Mouse (Mus musculus) heart, adult 8-10 months (tissue): ENCODE measurements around the gene Pfn1. TPM values are rescaled to one million over a fixed set of nuclear protein-coding genes. Genes with fewer than 3 reads are reported as not detected.

Source experiments
- total RNA-seq, 4 experiments: library from RNA; stranded (reverse); gene quantifications; 2 replicates each; pipeline ENCODE4 v1.2.4; 2022

Pfn1 gene
- total RNA-seq, 4 experiments from 2014 or later = 243 to 295 (median 274) TPM

Other genes with a start within 250 kb of the Pfn1 start
- 10 to 100 TPM; 19.1 to 23.0 (median 20.6) TPM for gene Pelp1, start 244.6 kb downstream of the Pfn1 start, total RNA-seq
- gene Arrb2, start 222.0 kb downstream of the Pfn1 start, total RNA-seq = 10 to 100 TPM in 2 of 4 experiments, 1 to 10 TPM in 2; 9.0 to 10.9 (median 9.9) TPM
- 10 to 100 TPM in 1 of 4 experiments, 1 to 10 TPM in 3; 5.9 to 10.6 (median 6.9) TPM for gene Med11, start 202.7 kb downstream of the Pfn1 start, total RNA-seq
- 1 to 10 TPM; 1.1 to 2.7 (median 1.9) TPM for gene Zmynd15, start 195.2 kb downstream of the Pfn1 start, total RNA-seq
- gene Cxcl16, start 194.7 kb downstream of the Pfn1 start, total RNA-seq = 10 to 100 TPM in 1 of 4 experiments, 1 to 10 TPM in 3; 8.4 to 10.3 (median 9.6) TPM
- gene Tm4sf5, start 149.4 kb downstream of the Pfn1 start, total RNA-seq = 1 to 10 TPM in 3 of 4 experiments, under 1 TPM in 1; 0.49 to 2.2 (median 1.5) TPM
- gene Vmo1, start 140.0 kb downstream of the Pfn1 start, total RNA-seq = not detected
- not detected for gene Gltpd2, start 135.4 kb downstream of the Pfn1 start, total RNA-seq
- 100 to 1,000 TPM; 218 to 249 (median 234) TPM for gene Psmb6, start 129.3 kb downstream of the Pfn1 start, total RNA-seq
- gene Gm40193, start 121.7 kb downstream of the Pfn1 start, total RNA-seq = not detected
- 1 to 10 TPM; 6.2 to 8.6 (median 8.2) TPM for gene Pld2, start 114.6 kb downstream of the Pfn1 start, total RNA-seq
- gene Mink1, start 91.8 kb downstream of the Pfn1 start, total RNA-seq = 10 to 100 TPM; 47.8 to 52.8 (median 49.4) TPM
- not detected for gene 4930544D05Rik, start 38.8 kb downstream of the Pfn1 start, total RNA-seq
- gene Chrne, start 35.4 kb downstream of the Pfn1 start, total RNA-seq = not detected
- under 1 TPM; 0.31 to 0.55 (median 0.54) TPM for gene Gp1ba, start 15.5 kb downstream of the Pfn1 start, total RNA-seq
- gene Rnf167, start 7.4 kb downstream of the Pfn1 start, total RNA-seq = 10 to 100 TPM; 53.0 to 67.3 (median 58.7) TPM
- gene Slc25a11, start 7.2 kb downstream of the Pfn1 start, total RNA-seq = 100 to 1,000 TPM; 640 to 724 (median 656) TPM
- 1,000 to 10,000 TPM; 1,693 to 1,917 (median 1,770) TPM for gene Eno3, start 2.6 kb upstream of the Pfn1 start, total RNA-seq
- 100 to 1,000 TPM in 1 of 4 experiments, 10 to 100 TPM in 3; 89.6 to 119 (median 95.7) TPM for gene Spag7, start 14.8 kb upstream of the Pfn1 start, total RNA-seq
- gene Camta2, start 33.5 kb upstream of the Pfn1 start, total RNA-seq = 10 to 100 TPM; 32.4 to 41.1 (median 34.2) TPM
- 1 to 10 TPM; 5.1 to 6.7 (median 5.6) TPM for gene Inca1, start 45.5 kb upstream of the Pfn1 start, total RNA-seq
- gene Kif1c, start 45.9 kb upstream of the Pfn1 start, total RNA-seq = 100 to 1,000 TPM; 456 to 555 (median 507) TPM
- 1 to 10 TPM; 6.1 to 8.6 (median 7.5) TPM for gene Zfp3, start 109.6 kb upstream of the Pfn1 start, total RNA-seq
- gene Scimp, start 157.9 kb upstream of the Pfn1 start, total RNA-seq = under 1 TPM; 0.25 to 0.97 (median 0.53) TPM
- gene Rabep1, start 190.1 kb upstream of the Pfn1 start, total RNA-seq = 10 to 100 TPM; 35.9 to 40.8 (median 36.5) TPM